Mouse (Mus musculus): ENCODE results near the gene Dnaja4. TPM values are rescaled to one million over a fixed set of nuclear protein-coding genes. Genes with fewer than 3 reads are reported as not detected.
"Not testable (repeated sequence)": the region's sequence is repeated elsewhere in the genome, so short reads cannot be mapped to it uniquely, and the experiment has no call there.

The Dnaja4 gene
- polyA plus RNA-seq, 1 experiment from 2014 or later, result 3.0 TPM

- no peaks in the 10 kb centered on the region for H3K36me3 ChIP-seq (ENCODE audit: poor library complexity, severe bottlenecking)
- H3K27ac ChIP-seq, result no peak overlapping the region
- H3K27me3 ChIP-seq, result no peaks in the 10 kb centered on the region; the same call in 1 of the 2 replicates
- H3K9ac ChIP-seq, result peak overlapping the region; percentile 46; the same call in 1 of the 2 replicates
- peak; percentile 75; the same call in 1 of the 2 replicates for ATAC-seq
- 1% methylated on average over 14 of the region's 14 CpGs for WGBS
- H3K9me3 ChIP-seq (replicated peaks), result no peaks in the 10 kb centered on the region
- peak overlapping the region; percentile 62 for H3K4me2 ChIP-seq
- H3K4me3 ChIP-seq, result peak overlapping the region; percentile 34
- H3K4me1 ChIP-seq, result no peaks in the 10 kb centered on the region
These were observed 22.1 kb upstream of the Dnaja4 start for GRCm38 (mm10) chr9:54676531-54676986.

DNA sequence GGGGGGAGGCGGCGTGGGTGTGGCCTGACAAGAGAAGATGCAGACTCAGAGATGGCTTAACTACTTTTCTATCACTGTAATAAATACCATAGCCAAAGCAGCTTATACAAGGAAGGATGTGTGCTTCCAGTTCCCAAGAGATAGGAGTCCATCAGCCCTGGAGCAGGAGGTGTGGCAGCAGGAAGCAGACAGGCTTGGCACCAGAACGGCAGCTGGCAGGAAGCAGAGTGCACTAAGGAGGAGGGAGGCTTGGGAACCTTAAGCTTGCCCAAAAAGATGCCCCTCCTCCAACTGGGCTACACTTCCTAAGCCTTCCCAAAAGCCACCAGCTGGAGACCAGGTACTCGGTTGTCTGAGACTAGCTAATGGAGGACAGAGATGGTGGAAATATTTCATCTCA, 15.8 kb upstream of the Dnaja4 start:
- no peak overlapping the region for H3K4me2 ChIP-seq
- H3K27ac ChIP-seq, result no peak overlapping the region
- H3K36me3 ChIP-seq (ENCODE audit: poor library complexity, severe bottlenecking), result no peaks in the 10 kb centered on the region
- 81% methylated on average over 3 of the region's 4 CpGs for WGBS
- H3K9me3 ChIP-seq (replicated peaks), result no peaks in the 10 kb centered on the region
- ATAC-seq, result no peak
- no peak overlapping the region for H3K4me3 ChIP-seq
- H3K4me1 ChIP-seq, result no peaks in the 10 kb centered on the region
- no peaks in the 10 kb centered on the region for H3K27me3 ChIP-seq
- H3K9ac ChIP-seq, result no peak overlapping the region

DNA sequence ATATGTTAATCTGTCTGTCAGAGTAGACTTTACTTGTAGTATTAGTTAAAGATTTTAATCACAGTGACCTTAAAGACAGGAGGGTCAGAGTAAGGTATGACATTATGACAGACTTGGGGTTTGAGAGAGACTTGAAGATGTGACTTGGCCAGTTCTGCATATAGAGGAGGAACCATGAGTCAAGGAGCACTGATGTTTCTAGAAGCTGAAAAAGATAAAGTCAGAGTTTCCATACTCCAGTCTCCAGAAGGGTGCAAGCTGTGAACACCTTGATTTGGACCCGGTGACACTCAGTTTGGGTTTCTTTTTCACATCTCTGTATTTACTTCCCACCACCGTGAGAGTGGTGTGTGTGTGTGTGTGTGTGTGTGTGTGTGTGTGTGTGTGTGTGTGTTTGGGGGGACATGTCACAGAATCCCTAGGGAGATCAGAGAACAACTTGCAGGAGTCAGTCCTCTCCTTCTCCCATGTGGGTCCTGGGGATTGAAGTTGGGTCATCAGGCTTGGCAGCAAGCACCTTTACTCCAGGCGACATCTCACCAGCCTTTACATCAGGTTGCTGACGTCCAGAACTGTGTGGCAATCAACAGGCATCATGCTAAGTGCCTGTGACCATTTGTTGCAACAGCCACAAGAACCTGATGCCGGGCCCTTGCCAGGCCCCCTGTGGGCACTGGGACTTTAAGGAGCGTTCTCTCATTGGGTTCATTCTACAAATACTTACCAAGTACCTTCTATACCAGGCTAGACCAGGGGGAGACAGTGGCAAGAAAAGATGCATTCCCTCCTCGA, 14.7 kb upstream of the Dnaja4 start:
- Histone ChIP-seq H3K4me1 (no peaks in the 10 kb centered on the region), H3K9ac (no peak overlapping the region), H3K36me3 (ENCODE audit: poor library complexity, severe bottlenecking) (no peaks in the 10 kb centered on the region), H3K27me3 (no peaks in the 10 kb centered on the region), H3K4me3 (no peak overlapping the region), H3K4me2 (no peak overlapping the region), H3K27ac (no peak overlapping the region), H3K9me3 (replicated peaks) (no peaks in the 10 kb centered on the region)
- no peak for ATAC-seq
- 73% methylated on average over 7 of the region's 7 CpGs for WGBS

- Histone ChIP-seq H3K9ac (no peak overlapping the region), H3K4me2 (no peak overlapping the region), H3K9me3 (replicated peaks) (no peaks in the 10 kb centered on the region), H3K36me3 (ENCODE audit: poor library complexity, severe bottlenecking) (no peaks in the 10 kb centered on the region), H3K27ac (no peak overlapping the region), H3K27me3 (0 out of 2 replicates have a peak, but pooled peaks cover 6% of the 10 kb centered on the region), H3K4me3 (no peak overlapping the region), H3K4me1 (no peaks in the 10 kb centered on the region)
- ATAC-seq, result no peak
- WGBS, result 69% methylated on average over 14 of the region's 14 CpGs
These were observed 11.1 kb upstream of the Dnaja4 start for GRCm38 (mm10) chr9:54687246-54688236.

DNA sequence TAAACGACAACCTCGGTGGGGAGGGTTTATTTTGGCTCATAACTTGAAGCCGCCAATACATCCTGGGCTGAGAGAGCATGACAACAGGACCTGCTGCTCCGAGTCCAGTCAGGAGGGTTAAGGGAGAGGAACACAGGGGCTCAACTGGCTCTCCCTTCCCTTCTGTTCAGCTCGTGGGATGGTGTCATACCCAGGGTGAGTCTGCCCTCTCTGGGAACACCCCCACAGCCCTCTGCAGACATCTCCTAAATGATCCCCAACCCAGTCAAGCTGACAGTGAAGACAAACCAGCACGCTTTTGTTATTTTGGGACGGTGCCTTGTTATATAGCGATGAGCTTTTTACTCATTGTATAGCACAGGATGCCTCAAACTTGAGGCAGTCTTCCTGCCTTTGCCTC, 9.2 kb upstream of the Dnaja4 start:
- Histone ChIP-seq H3K4me2 (no peak overlapping the region), H3K4me3 (no peak overlapping the region), H3K9ac (no peak overlapping the region), H3K9me3 (replicated peaks) (no peaks in the 10 kb centered on the region), H3K36me3 (ENCODE audit: poor library complexity, severe bottlenecking) (no peaks in the 10 kb centered on the region), H3K27me3 (0 out of 2 replicates have a peak, but pooled peaks cover 6% of the 10 kb centered on the region), H3K27ac (no peak overlapping the region), H3K4me1 (no peaks in the 10 kb centered on the region)
- ATAC-seq, result no peak
- WGBS, result 87% methylated on average over 8 of the region's 8 CpGs

GRCm38 (mm10) chr9:54690697-54691096, 8.0 kb upstream of the Dnaja4 start:
- ATAC-seq, result peak; percentile 57; the same call in 1 of the 2 replicates
- WGBS, result 33% methylated on average over 2 of the region's 2 CpGs
- not testable (repeated sequence) for H3K27ac ChIP-seq; H3K4me3 ChIP-seq; H3K4me2 ChIP-seq; H3K36me3 ChIP-seq (ENCODE audit: poor library complexity, severe bottlenecking); H3K4me1 ChIP-seq; H3K9ac ChIP-seq; H3K9me3 ChIP-seq (replicated peaks); H3K27me3 ChIP-seq

DNA sequence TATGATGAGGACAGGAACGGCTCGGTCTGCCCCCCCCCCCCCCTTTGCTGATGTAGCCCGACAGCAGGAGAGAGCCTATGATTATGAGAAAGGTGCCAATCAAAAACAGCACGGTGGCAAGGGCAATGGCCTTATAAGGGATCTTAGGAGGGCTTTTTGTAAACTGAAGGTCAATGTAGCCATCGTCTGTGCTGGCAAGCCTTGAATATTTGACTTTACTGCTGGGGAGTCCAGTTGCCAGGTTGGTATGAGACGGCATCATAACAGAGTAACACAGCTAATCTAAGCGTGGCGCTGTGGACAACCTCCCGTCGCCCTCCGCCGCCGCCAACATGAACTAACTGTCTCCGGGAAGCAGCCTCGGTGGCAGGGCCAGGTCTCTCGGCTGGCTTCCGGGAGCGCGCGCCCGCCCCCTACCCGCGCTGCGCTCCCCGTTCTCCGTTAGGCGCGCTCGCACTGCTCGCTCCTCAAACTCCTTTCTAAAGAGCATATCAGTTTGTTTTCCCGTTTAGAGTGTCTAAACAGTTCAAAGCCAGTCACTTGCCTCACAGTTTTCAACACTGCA, 7.3 kb upstream of the Dnaja4 start:
- not testable (repeated sequence) for H3K4me1 ChIP-seq; H3K27me3 ChIP-seq; H3K27ac ChIP-seq; H3K9me3 ChIP-seq (replicated peaks); H3K36me3 ChIP-seq (ENCODE audit: poor library complexity, severe bottlenecking)
- Histone ChIP-seq H3K9ac (peak overlapping the region; percentile 34), H3K4me3 (peak overlapping the region; percentile 31), H3K4me2 (peak overlapping the region; percentile 63)
- ATAC-seq, result peak; percentile 53; the same call in 1 of the 2 replicates
- WGBS, result 4% methylated on average over 31 of the region's 31 CpGs

GRCm38 (mm10) chr9:54699087-54699344, 343 bp downstream of the Dnaja4 start:
- no peaks in the 10 kb centered on the region for H3K9me3 ChIP-seq (replicated peaks)
- 11% methylated on average over 27 of the region's 27 CpGs for WGBS
- peak overlapping the region; percentile 67 for H3K4me3 ChIP-seq
- H3K36me3 ChIP-seq (ENCODE audit: poor library complexity, severe bottlenecking), result no peaks in the 10 kb centered on the region
- peak; percentile 69 for ATAC-seq
- H3K4me1 ChIP-seq, result peaks cover 11% of the 10 kb centered on the region; the same call in 1 of the 2 replicates
- H3K27me3 ChIP-seq, result peaks cover 46% of the 10 kb centered on the region
- peak overlapping the region; percentile 85 for H3K4me2 ChIP-seq
- H3K9ac ChIP-seq, result peak overlapping the region; percentile 75
- no peak overlapping the region for H3K27ac ChIP-seq

GRCm38 (mm10) chr9:54699345-54700173, 886 bp downstream of the Dnaja4 start:
- peak overlapping the region; percentile 85 for H3K4me2 ChIP-seq
- no peaks in the 10 kb centered on the region for H3K9me3 ChIP-seq (replicated peaks)
- H3K4me1 ChIP-seq, result peaks cover 11% of the 10 kb centered on the region; the same call in 1 of the 2 replicates
- peaks cover 46% of the 10 kb centered on the region for H3K27me3 ChIP-seq
- peak overlapping the region; percentile 75 for H3K9ac ChIP-seq
- ATAC-seq, result peak; percentile 80
- H3K27ac ChIP-seq, result no peak overlapping the region
- under 1% methylated on average over 88 of the region's 92 CpGs for WGBS
- H3K36me3 ChIP-seq (ENCODE audit: poor library complexity, severe bottlenecking), result no peaks in the 10 kb centered on the region
- peak overlapping the region; percentile 67 for H3K4me3 ChIP-seq

DNA sequence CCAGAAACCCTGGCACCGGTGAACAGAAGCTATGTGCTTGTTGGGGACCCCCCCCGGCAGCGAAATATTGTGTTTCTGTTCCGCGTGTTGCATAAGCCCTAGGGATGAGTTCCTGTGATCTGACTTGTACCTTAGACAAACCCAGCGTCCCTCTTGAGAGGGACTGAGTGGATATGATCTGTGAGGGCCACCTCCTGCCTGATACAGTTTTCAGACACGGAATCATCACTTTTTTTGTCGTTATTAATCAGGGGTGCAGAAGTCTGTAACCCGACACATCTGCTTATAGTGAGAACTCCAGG, 1.5 kb downstream of the Dnaja4 start:
- H3K9me3 ChIP-seq (replicated peaks), result no peaks in the 10 kb centered on the region
- 32% methylated on average over 9 of the region's 9 CpGs for WGBS
- peak overlapping the region; percentile 67 for H3K4me3 ChIP-seq
- no peak for ATAC-seq
- no peak overlapping the region for H3K27ac ChIP-seq
- peak overlapping the region; percentile 75 for H3K9ac ChIP-seq
- H3K4me1 ChIP-seq, result peaks cover 11% of the 10 kb centered on the region; the same call in 1 of the 2 replicates
- no peaks in the 10 kb centered on the region for H3K36me3 ChIP-seq (ENCODE audit: poor library complexity, severe bottlenecking)
- H3K27me3 ChIP-seq, result peaks cover 46% of the 10 kb centered on the region
- H3K4me2 ChIP-seq, result peak overlapping the region; percentile 85

DNA sequence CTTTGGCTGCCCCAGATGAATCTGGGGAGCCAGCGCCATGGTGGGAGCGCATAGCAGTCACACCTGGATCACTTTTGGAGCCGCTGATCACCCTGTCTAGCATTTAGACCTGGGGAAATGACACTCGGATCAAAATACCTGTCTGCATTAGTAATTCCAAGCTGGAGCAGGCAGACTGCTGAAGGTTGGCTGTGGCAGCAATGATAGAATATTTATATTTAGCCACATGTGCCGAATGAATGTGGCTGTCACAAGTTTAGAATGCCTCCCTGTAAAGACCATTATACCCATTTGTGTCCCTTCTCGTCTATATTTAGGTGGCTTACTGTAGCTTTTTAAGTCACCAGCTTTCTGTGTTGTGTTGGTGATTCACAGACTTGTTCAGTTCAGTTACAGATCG, 2.1 kb downstream of the Dnaja4 start:
- peaks cover 46% of the 10 kb centered on the region for H3K27me3 ChIP-seq
- no peak overlapping the region for H3K27ac ChIP-seq
- no peak for ATAC-seq
- H3K9me3 ChIP-seq (replicated peaks), result no peaks in the 10 kb centered on the region
- H3K4me3 ChIP-seq, result no peak overlapping the region
- H3K4me2 ChIP-seq, result no peak overlapping the region; the same call in 1 of the 2 replicates
- WGBS, result 80% methylated on average over 7 of the region's 7 CpGs
- peaks cover 11% of the 10 kb centered on the region; the same call in 1 of the 2 replicates for H3K4me1 ChIP-seq
- no peak overlapping the region for H3K9ac ChIP-seq
- H3K36me3 ChIP-seq (ENCODE audit: poor library complexity, severe bottlenecking), result no peaks in the 10 kb centered on the region
